In the genomic region with DNA sequence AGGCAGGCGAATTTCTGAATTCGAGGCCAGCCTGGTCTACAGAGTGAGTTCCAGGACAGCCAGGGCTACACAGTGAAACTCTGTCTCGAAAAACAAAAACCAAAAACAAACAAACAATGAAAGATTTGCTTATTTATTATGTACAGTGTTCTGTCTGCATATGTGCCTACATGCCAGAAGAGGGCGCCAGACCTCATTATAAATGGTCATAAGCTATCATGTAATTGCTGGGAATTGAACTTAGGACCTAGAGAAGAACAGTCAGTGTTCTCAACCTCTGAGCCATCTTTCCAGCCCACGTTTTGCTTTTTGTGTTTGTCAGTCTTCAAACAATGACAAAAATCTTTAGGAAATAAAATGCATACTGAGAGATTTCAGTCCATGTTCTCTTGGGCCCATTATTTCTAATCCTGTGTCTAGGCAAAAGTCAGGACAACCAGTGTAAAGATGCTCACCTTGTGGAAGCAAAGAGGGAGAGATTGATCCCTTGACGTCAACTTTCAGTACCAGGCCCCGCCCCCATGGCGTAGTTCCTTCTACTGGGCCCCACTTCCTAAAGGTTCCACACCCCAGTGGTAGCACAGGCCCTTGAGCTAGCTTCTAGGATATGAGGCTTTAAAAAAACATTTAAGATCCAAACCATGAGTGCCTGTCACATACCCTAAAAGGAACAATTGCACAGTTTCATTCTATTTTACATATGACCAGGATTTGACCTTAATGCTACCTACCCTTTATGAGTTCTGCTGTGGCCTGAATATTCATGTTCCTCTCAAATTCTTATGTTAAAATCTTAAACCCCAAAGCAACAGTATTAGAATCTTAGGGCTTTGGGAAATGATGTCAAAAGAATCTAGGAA, we compare ENCODE assay signal across 12 mouse cellular contexts. TPM values are rescaled to one million over a fixed set of nuclear protein-coding genes. Genes with fewer than 3 reads are reported as not detected.
DNase-seq lines count a peak whose midpoint lies in the region; ATAC-seq and TF ChIP-seq lines count a peak whose summit lies in the region.
"Had no signal": no experiment of that assay in that cellular context is flagged by ENCODE, and none has a peak within 500 bp of the region (broad histone marks: within the 10 kb centered on the region; RNA-seq: fewer than 3 reads in every experiment).

No protein-coding gene starts in this region.

- intact Hi-C loops in heart, adult 2 months (cut with DNase I): no loop called here
- intact Hi-C loops in heart, postnatal 10 days (cut with DNase I): loop anchor here (5.0 to 10.0 kb wide), 2 partner anchors 85 to 262 kb away; no protein-coding TSS in a partner anchor

- H3K79me2 ChIP-seq in heart, adult 2 months (replicated peaks; ENCODE audit: control insufficient read depth, insufficient read depth, low read length): no peaks in the 10 kb centered on the region

- no peak overlapping the region for H3K4me3 ChIP-seq in heart, adult 2 months
- H3K4me3 ChIP-seq in testis, adult 2 months (ENCODE audit: control insufficient read depth, low read depth, low read length): no peak overlapping the region
- no peak overlapping the region for H3K4me3 ChIP-seq in stomach, postnatal 0 days (ENCODE audit: low read depth, low read length)
- H3K4me3 ChIP-seq in forebrain, embryonic 11.5 days (ENCODE audit: low read depth, low read length): no peak overlapping the region
- H3K4me3 ChIP-seq: midbrain, embryonic 13.5 days had no signal

- ATAC-seq in stomach, postnatal 0 days (ENCODE audit: low FRiP score, low TSS enrichment): no peak
- no peak for ATAC-seq in forebrain, embryonic 11.5 days (replicated peaks; ENCODE audit: low FRiP score)
- ATAC-seq in inflammation-experienced regulatory T-cells, adult 6 months: no peak
- ATAC-seq: midbrain, embryonic 13.5 days had no signal

- H3K4me2 ChIP-seq in stomach, postnatal 0 days (replicated peaks; ENCODE audit: low read depth): no peak overlapping the region
- H3K4me2 ChIP-seq in forebrain, embryonic 11.5 days (ENCODE audit: low read depth, low read length, severe bottlenecking): no peak overlapping the region
- H3K4me2 ChIP-seq: midbrain, embryonic 13.5 days had no signal

- H3K4me1 ChIP-seq in heart, adult 2 months (ENCODE audit: control insufficient read depth, insufficient read depth, low read length): peaks cover 5% of the 10 kb centered on the region
- peaks cover 6% of the 10 kb centered on the region; the same call in 1 of the 2 replicates for H3K4me1 ChIP-seq in testis, adult 2 months (ENCODE audit: control insufficient read depth, insufficient read depth, low read length)
- no peaks in the 10 kb centered on the region for H3K4me1 ChIP-seq in stomach, postnatal 0 days (replicated peaks; ENCODE audit: control insufficient read depth, insufficient read depth)
- H3K4me1 ChIP-seq in forebrain, embryonic 11.5 days (replicated peaks; ENCODE audit: control insufficient read depth, insufficient read depth, low read length): no peaks in the 10 kb centered on the region

- DNase-seq in heart, adult 2 months: no peak
- DNase-seq in heart, postnatal 10 days: no peak
- DNase-seq in testis, postnatal 14 days (ENCODE audit: low spot score): no peak
- peak; percentile 36 for DNase-seq in brain, adult 2 months (ENCODE audit: low read depth, low spot score)
- DNase-seq in stomach, postnatal 0 days (ENCODE audit: low spot score): no peak
- no peak for DNase-seq in forebrain, embryonic 11.5 days (ENCODE audit: low spot score)

- no peaks in the 10 kb centered on the region for H3K27me3 ChIP-seq in heart, adult 2 months (ENCODE audit: control insufficient read depth, insufficient read depth, low read length)
- H3K27me3 ChIP-seq in testis, adult 2 months (ENCODE audit: control insufficient read depth, insufficient read depth, low read length): no peaks in the 10 kb centered on the region
- H3K27me3 ChIP-seq in stomach, postnatal 0 days (ENCODE audit: control insufficient read depth, insufficient read depth, low read length): no peaks in the 10 kb centered on the region
- no peaks in the 10 kb centered on the region for H3K27me3 ChIP-seq in forebrain, embryonic 11.5 days (ENCODE audit: control insufficient read depth, insufficient read depth, low read length)
- H3K27me3 ChIP-seq: midbrain, embryonic 13.5 days had no signal

- WGBS in heart, adult 2 months: 74% methylated on average over 8 of the region's 8 CpGs
- WGBS in stomach, postnatal 0 days: 75% methylated on average over 8 of the region's 8 CpGs
- 82% methylated on average over 8 of the region's 8 CpGs for WGBS in forebrain, embryonic 11.5 days

- no peaks in the 10 kb centered on the region for H3K9me3 ChIP-seq in stomach, postnatal 0 days (ENCODE audit: control insufficient read depth, low read length)
- H3K9me3 ChIP-seq in forebrain, embryonic 11.5 days (ENCODE audit: control insufficient read depth, low read length): no peaks in the 10 kb centered on the region
- H3K9me3 ChIP-seq: midbrain, embryonic 13.5 days had no signal

- no peak overlapping the region for H3K9ac ChIP-seq in heart, adult 2 months (ENCODE audit: low read depth, low read length)
- H3K9ac ChIP-seq in stomach, postnatal 0 days (ENCODE audit: low read length): no peak overlapping the region
- no peak overlapping the region for H3K9ac ChIP-seq in forebrain, embryonic 11.5 days (ENCODE audit: low read length)
- H3K9ac ChIP-seq: midbrain, embryonic 13.5 days had no signal

- TF ChIP-seq CTCF in heart, adult 2 months (IDR thresholded peaks at IDR 0.05): peak; percentile 70
- peak; percentile 12; the same call in 1 of the 2 replicates for TF ChIP-seq CTCF in testis, adult 2 months (IDR thresholded peaks at IDR 0.05; ENCODE audit: control insufficient read depth, insufficient read depth, insufficient replicate concordance, low read depth, low read length)
- peak; percentile 68 for TF ChIP-seq CTCF in stomach, postnatal 0 days (IDR thresholded peaks at IDR 0.05; ENCODE audit: low read depth)

- no peak overlapping the region for H3K27ac ChIP-seq in heart, adult 2 months
- no peak overlapping the region for H3K27ac ChIP-seq in testis, adult 2 months (ENCODE audit: control insufficient read depth, insufficient read depth, low read depth, low read length)
- no peak overlapping the region for H3K27ac ChIP-seq in stomach, postnatal 0 days (replicated peaks)
- no peak overlapping the region for H3K27ac ChIP-seq in forebrain, embryonic 11.5 days (ENCODE audit: low read depth, low read length)
- H3K27ac ChIP-seq: midbrain, embryonic 13.5 days had no signal

- H3K36me3 ChIP-seq in heart, adult 2 months (ENCODE audit: control insufficient read depth, insufficient read depth, low read length): no peaks in the 10 kb centered on the region
- no peaks in the 10 kb centered on the region for H3K36me3 ChIP-seq in testis, adult 2 months (ENCODE audit: control insufficient read depth, insufficient read depth, low read length)
- no peaks in the 10 kb centered on the region for H3K36me3 ChIP-seq in stomach, postnatal 0 days (ENCODE audit: control insufficient read depth, insufficient read depth, low read length)
- H3K36me3 ChIP-seq in forebrain, embryonic 11.5 days (ENCODE audit: control insufficient read depth, insufficient read depth, low read length): no peaks in the 10 kb centered on the region
- H3K36me3 ChIP-seq: midbrain, embryonic 13.5 days had no signal

- no peak for TF ChIP-seq POLR2A in heart, adult 2 months (IDR thresholded peaks at IDR 0.05; ENCODE audit: insufficient read depth, low read depth, low read length)
- no peak for TF ChIP-seq POLR2A in testis, adult 2 months (IDR thresholded peaks at IDR 0.05; ENCODE audit: control insufficient read depth, low read depth, low read length)

- no peak for TF ChIP-seq EP300 in heart, adult 2 months (IDR thresholded peaks at IDR 0.05; ENCODE audit: insufficient read depth, low read depth, low read length)
- TF ChIP-seq EP300 in stomach, postnatal 0 days (optimal IDR thresholded peaks at IDR 0.05): no peak

RNA-seq across cellular contexts. Expression of a gene that starts 54.0 kb away (rescaled TPM):
- total RNA-seq in heart, adult 2 months (2021): not detected
- 0.51 TPM in 1 of 2 replicates, not detected in the other for polyA plus RNA-seq in heart, adult 2 months (2012; rRNA removed)
- total RNA-seq in heart, postnatal 10 days (2021): not detected
- 553 and 559 TPM in 2 replicates for polyA plus RNA-seq in testis, adult 2 months (2012; rRNA removed)
- not detected in 2 replicates for polyA plus RNA-seq in stomach, postnatal 0 days (2015; fragmentation: Nextera tagmentation; extraction: Ambion mirVana)
- polyA plus RNA-seq in forebrain, embryonic 11.5 days (2014; fragmentation: Nextera tagmentation; extraction: Ambion mirVana): not detected in 2 replicates
- not detected for polyA plus RNA-seq in inflammation-experienced regulatory T-cells, adult 6 months (2017; shearing (Covaris generic))
- total RNA-seq: heart, postnatal 25 days; left cerebral cortex, postnatal 36 days had no signal
- polyA plus RNA-seq: midbrain, embryonic 13.5 days; small intestine, adult 2 months had no signal

Comparison
In these comparisons a context has a peak if more than half of its experiments do, and no peak if none do; other contexts are left out.
1. CTCF ChIP-seq: peak in every context shown above with its lines; median percentile 70 in heart, adult 2 months; 68 in stomach, postnatal 0 days; 12 in testis, adult 2 months.
2. RNA of a gene that starts 54.0 kb away (polyA plus RNA-seq): 553 to 559 TPM in testis, adult 2 months; 0.51 TPM in heart, adult 2 months, not detected in stomach, postnatal 0 days, not detected in forebrain, embryonic 11.5 days and not detected in inflammation-experienced regulatory T-cells, adult 6 months; every median in the first group is over 100 times any median in the second.